ENCODE assay signal across 9 mouse cellular contexts in the genomic region with DNA sequence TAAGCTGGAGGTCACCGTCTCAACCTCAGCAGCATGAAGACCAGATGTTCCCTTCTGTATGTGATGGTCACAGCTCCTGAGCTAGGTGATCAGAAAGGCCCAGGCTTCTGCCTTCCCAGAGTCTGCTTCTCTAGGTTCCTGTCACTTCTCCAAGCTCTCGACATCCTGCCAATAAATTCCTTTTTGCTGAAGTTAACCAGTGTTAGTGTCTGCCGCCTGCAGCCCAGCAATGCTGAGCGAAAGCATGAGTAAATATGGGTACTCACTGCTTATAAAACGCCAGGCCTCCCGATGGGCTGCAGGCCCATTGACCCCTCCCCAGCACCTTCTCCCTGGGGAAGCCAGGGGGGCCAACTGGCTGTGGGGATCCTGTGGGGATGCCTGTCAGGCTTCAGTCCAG.
DNase-seq lines count a peak whose midpoint lies in the region; ATAC-seq and TF ChIP-seq lines count a peak whose summit lies in the region.
"Had no signal": no experiment of that assay in that cellular context is flagged by ENCODE, and none has a peak within 500 bp of the region (broad histone marks: within the 10 kb centered on the region; RNA-seq: fewer than 3 reads in every experiment).

No protein-coding gene starts in this region.

- WGBS in kidney, embryonic 15.5 days, result 47% methylated on average over 6 of the region's 6 CpGs
- WGBS in limb, embryonic 14.5 days, result 10% methylated on average over 6 of the region's 6 CpGs

- DNase-seq in kidney, postnatal 14 days, result no peak
- DNase-seq in cerebellum, adult 8-10 months, result peak; percentile 40
- DNase-seq in gastrocnemius, postnatal 10 days, result peak; percentile 40
- peak; percentile 72 for DNase-seq in limb, embryonic 14.5 days (ENCODE audit: low spot score)
- no peak for DNase-seq in left cerebral cortex, postnatal 10 days (ENCODE audit: extremely low spot score in 1 of 2, low spot score in 2 of 2)
- no peak for DNase-seq in embryo, embryonic 9.5 days (ENCODE audit: extremely low spot score)
- DNase-seq in thymus, postnatal 10 days (ENCODE audit: low spot score in 2 of 2), result no peak

- H3K4me2 ChIP-seq in kidney, embryonic 15.5 days, result no peak overlapping the region
- H3K4me2 ChIP-seq in limb, embryonic 14.5 days (replicated peaks; ENCODE audit: low read depth, low read length, severe bottlenecking), result no peak overlapping the region

- no peak overlapping the region for H3K4me3 ChIP-seq in kidney, embryonic 15.5 days (replicated peaks)
- H3K4me3 ChIP-seq in limb, embryonic 14.5 days (replicated peaks; ENCODE audit: low read length), result no peak overlapping the region

- no peaks in the 10 kb centered on the region for H3K36me3 ChIP-seq in kidney, embryonic 15.5 days
- H3K36me3 ChIP-seq in limb, embryonic 14.5 days (ENCODE audit: control insufficient read depth, insufficient read depth, low read length), result no peaks in the 10 kb centered on the region

- TF ChIP-seq POLR2A in limb, embryonic 14.5 days (IDR thresholded peaks at IDR 0.05; ENCODE audit: borderline replicate concordance, extremely low read depth, insufficient read depth, insufficient read length), result no peak

- H3K9me3 ChIP-seq in kidney, embryonic 15.5 days (replicated peaks), result no peaks in the 10 kb centered on the region
- H3K9me3 ChIP-seq in limb, embryonic 14.5 days (ENCODE audit: control insufficient read depth, low read length), result no peaks in the 10 kb centered on the region

- no peaks in the 10 kb centered on the region for H3K27me3 ChIP-seq in kidney, embryonic 15.5 days
- H3K27me3 ChIP-seq in limb, embryonic 14.5 days (ENCODE audit: control insufficient read depth, insufficient read depth, low read length), result no peaks in the 10 kb centered on the region

- ATAC-seq in kidney, embryonic 15.5 days (replicated peaks; ENCODE audit: low FRiP score), result no peak
- no peak for ATAC-seq in limb, embryonic 14.5 days (ENCODE audit: low FRiP score, low read depth)
- ATAC-seq: midbrain, embryonic 16.5 days had no signal

- intact Hi-C loops in left cerebral cortex, postnatal 10 days (cut with DNase I), result loop anchor here (5.0 kb wide), 1 partner anchor 228 kb away; a partner anchor contains a TSS

- no peak overlapping the region for H3K9ac ChIP-seq in kidney, embryonic 15.5 days
- H3K9ac ChIP-seq in limb, embryonic 14.5 days (ENCODE audit: low read depth, low read length, severe bottlenecking), result peak overlapping the region; percentile 22; the same call in 1 of the 2 replicates

- H3K4me1 ChIP-seq in kidney, embryonic 15.5 days, result peaks cover 59% of the 10 kb centered on the region
- peaks cover 56% of the 10 kb centered on the region for H3K4me1 ChIP-seq in limb, embryonic 14.5 days (ENCODE audit: control insufficient read depth, insufficient read depth, low read length)

- H3K27ac ChIP-seq in kidney, embryonic 15.5 days, result 0 out of 2 replicates have a peak overlapping the region, but pooled peaks have one; percentile 93
- peak overlapping the region; percentile 89 for H3K27ac ChIP-seq in limb, embryonic 14.5 days (replicated peaks; ENCODE audit: low read depth, low read length)

Comparison
In these comparisons a context has a peak if more than half of its experiments do, and no peak if none do; other contexts are left out.
1. DNase-seq: peak in cerebellum, adult 8-10 months (single experiment), gastrocnemius, postnatal 10 days (single experiment) and limb, embryonic 14.5 days (single experiment); none in kidney, postnatal 14 days (single experiment), left cerebral cortex, postnatal 10 days (0 of 2), embryo, embryonic 9.5 days (single experiment) and thymus, postnatal 10 days (0 of 2).